Mouse (Mus musculus) embryonic facial prominence, embryonic 14.5 days (tissue): Measurements from ENCODE around the gene Arhgap22. TPM values are rescaled to one million over a fixed set of nuclear protein-coding genes. Genes with fewer than 3 reads are reported as not detected.

Experiments
- ATAC-seq: fragments of 200-750 bp; cut with Nextera tagmentation; 2 replicates; pipeline ENCODE4 v1.8.0; 2017; ENCODE audit warnings: low read depth, moderate number of reproducible peaks, moderate TSS enrichment
- DNase-seq: peaks from one replicate; pipeline ENCODE4 v3.0.0-alpha.2; 2015; ENCODE audit warnings: low spot score
- H3K27ac ChIP-seq: fragments of 300-500 bp; sonication (generic); replicated peaks from 2 replicates; pipeline ENCODE4 v1.5.1; 2014; ENCODE audit warnings: low read depth, mild to moderate bottlenecking, low read length, moderate library complexity
- H3K27me3 ChIP-seq: fragments of 300-500 bp; sonication (generic); replicated peaks from 2 replicates; pipeline ENCODE4 v1.6.1; 2014; ENCODE audit warnings: low read length; ENCODE audit not compliant: control insufficient read depth, insufficient read depth
- H3K36me3 ChIP-seq: fragments of 300-500 bp; sonication (generic); 2 replicates; pipeline ENCODE4 v1.6.1; 2014; ENCODE audit warnings: low read length, mixed read lengths; ENCODE audit not compliant: control insufficient read depth, insufficient read depth
- H3K4me1 ChIP-seq: fragments of 300-500 bp; sonication (generic); 2 replicates; pipeline ENCODE4 v1.6.1; 2014; ENCODE audit warnings: antibody characterized with exemption, low read length; ENCODE audit not compliant: control insufficient read depth, insufficient read depth
- H3K4me2 ChIP-seq: fragments of 300-500 bp; sonication (generic); 2 replicates; pipeline ENCODE4 v1.6.1; 2014; ENCODE audit warnings: low read depth, mild to moderate bottlenecking, low read length, moderate library complexity, mixed read lengths
- H3K4me3 ChIP-seq: fragments of 300-500 bp; sonication (generic); 2 replicates; pipeline ENCODE4 v1.5.1; 2014; ENCODE audit warnings: low read depth, mild to moderate bottlenecking, low read length
- H3K9ac ChIP-seq: fragments of 300-500 bp; sonication (generic); 2 replicates; pipeline ENCODE4 v1.6.1; 2014; ENCODE audit warnings: low read depth, mild to moderate bottlenecking, low read length, moderate library complexity, mixed read lengths
- H3K9me3 ChIP-seq: fragments of 300-500 bp; sonication (generic); 2 replicates; pipeline ENCODE4 v1.6.1; 2016; ENCODE audit warnings: low read length; ENCODE audit not compliant: control insufficient read depth
- WGBS: fragments of 180-500 bp; shearing (Covaris S2); extraction: QIAGEN DNeasy Blood & Tissue Kit; methylation state at CpG from one replicate; pipeline ENCODE4 v1.1.7; 2014; 5-methylcytosine and 5-hydroxymethylcytosine counted together
- polyA plus RNA-seq: library from polyadenylated mRNA; unstranded; fragments of >200 nt; fragmentation: Nextera tagmentation; extraction: Ambion mirVana; gene quantifications from 2 replicates; pipeline ENCODE4 v1.2.1, GENCODE M21; 2014

Gene Arhgap22
- polyA plus RNA-seq, 1 experiment from 2014 or later, result 2.9 TPM

DNA sequence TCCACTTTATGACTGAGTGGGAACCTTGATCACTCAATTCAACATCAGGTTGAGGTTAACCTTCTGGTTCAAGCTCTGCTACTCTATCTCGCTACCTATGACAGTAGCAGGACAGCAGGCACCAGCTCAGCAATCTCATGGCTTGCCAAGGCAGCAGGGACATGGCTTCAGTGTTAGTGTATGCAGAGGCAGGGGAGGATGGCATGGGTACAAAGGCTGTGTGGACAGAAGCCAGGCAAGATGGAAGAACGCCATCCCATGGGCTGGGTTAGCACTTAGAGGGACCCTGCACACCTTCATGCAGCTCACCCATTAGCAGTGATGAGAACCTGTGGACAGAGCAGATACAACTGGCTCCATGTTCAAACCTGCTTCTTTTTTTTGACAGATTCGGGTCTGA, 163.4 kb downstream of the Arhgap22 start:
- Histone ChIP-seq H3K4me1 (no peaks in the 10 kb centered on the region), H3K9ac (no peak overlapping the region), H3K27ac (no peak overlapping the region), H3K36me3 (peaks cover 33% of the 10 kb centered on the region), H3K27me3 (no peaks in the 10 kb centered on the region), H3K4me3 (no peak overlapping the region), H3K4me2 (no peak overlapping the region), H3K9me3 (no peaks in the 10 kb centered on the region)
- no peak for DNase-seq
- WGBS, result 91% methylated on average over 3 of the region's 3 CpGs
- no peak for ATAC-seq

GRCm38 (mm10) chr14:33378723-33379122, 164.9 kb downstream of the Arhgap22 start:
- no peak for ATAC-seq
- Histone ChIP-seq H3K27ac (no peak overlapping the region), H3K4me3 (no peak overlapping the region), H3K36me3 (peaks cover 44% of the 10 kb centered on the region), H3K4me2 (no peak overlapping the region), H3K9me3 (no peaks in the 10 kb centered on the region), H3K27me3 (no peaks in the 10 kb centered on the region), H3K9ac (no peak overlapping the region), H3K4me1 (no peaks in the 10 kb centered on the region)
- WGBS, result 78% methylated on average over 5 of the region's 5 CpGs
- DNase-seq, result no peak

GRCm38 (mm10) chr14:33380830-33381457, 167.1 kb downstream of the Arhgap22 start:
- WGBS, result 84% methylated on average over 6 of the region's 6 CpGs
- no peak for DNase-seq
- no peak for ATAC-seq
- Histone ChIP-seq H3K4me1 (no peaks in the 10 kb centered on the region), H3K9me3 (no peaks in the 10 kb centered on the region), H3K27me3 (no peaks in the 10 kb centered on the region), H3K4me2 (no peak overlapping the region), H3K9ac (no peak overlapping the region), H3K36me3 (peaks cover 52% of the 10 kb centered on the region), H3K4me3 (no peak overlapping the region), H3K27ac (no peak overlapping the region)

DNA sequence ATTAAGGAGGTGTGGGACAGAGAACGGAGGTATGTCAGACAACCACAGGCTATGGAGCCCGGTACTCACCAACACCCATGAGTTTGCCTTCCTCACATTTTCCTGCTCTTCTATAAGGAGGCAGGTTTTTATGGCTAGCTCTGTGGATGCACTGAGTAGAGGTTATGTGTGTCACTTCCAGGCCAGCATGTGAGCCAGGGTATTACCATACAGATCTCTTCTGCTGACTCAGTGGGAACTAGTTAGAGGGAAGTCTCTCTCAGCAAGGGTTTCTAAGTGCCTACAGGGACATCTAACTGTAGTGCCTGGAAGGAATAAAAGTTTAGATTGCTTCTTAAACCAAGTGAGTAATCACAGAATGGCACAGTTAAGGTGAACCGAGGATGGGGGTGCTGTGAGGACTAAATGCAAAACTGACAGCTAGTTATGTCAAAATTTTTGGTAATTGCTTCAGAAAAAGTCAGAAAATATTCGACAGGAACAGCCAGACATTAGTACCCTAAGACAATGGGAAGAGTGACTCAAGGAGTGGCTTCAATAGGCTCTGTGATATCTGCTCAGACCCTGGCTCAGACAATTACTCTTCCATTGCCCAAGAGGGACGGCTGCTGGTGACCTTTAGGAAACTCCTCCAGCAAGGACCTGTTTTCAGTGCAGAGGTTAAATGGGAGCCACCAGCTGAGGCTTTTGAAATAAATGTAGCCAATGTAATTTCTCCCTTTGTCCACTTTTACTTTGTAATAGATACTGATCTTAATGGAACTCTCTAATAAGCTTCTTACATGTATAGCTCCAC, 184.4 kb downstream of the Arhgap22 start:
- Histone ChIP-seq H3K4me2 (no peak overlapping the region), H3K36me3 (peaks cover 15% of the 10 kb centered on the region), H3K4me1 (no peaks in the 10 kb centered on the region), H3K27ac (no peak overlapping the region), H3K27me3 (no peaks in the 10 kb centered on the region), H3K9ac (no peak overlapping the region), H3K4me3 (no peak overlapping the region), H3K9me3 (no peaks in the 10 kb centered on the region)
- no peak for DNase-seq
- WGBS, result 88% methylated on average over 5 of the region's 5 CpGs
- ATAC-seq, result no peak

DNA sequence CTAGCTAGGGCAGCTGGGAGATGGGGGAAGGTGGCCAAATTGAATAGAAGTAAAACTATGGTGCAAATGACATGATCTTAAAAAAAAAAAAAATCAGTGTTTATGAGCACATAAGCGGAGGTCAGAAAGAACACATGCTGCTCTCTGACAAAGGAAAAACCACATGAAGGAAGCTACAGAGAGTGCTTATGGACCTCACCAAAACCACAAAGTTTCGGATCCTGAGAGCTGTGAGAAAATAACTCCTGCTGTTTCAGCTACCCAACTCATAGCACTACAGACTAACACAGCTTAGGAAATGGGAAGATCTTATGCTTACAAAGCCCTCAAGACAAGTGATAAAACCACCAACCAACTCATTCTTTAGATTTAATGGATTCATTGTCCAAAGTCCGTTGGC, 186.2 kb downstream of the Arhgap22 start:
- H3K9ac ChIP-seq, result no peak overlapping the region
- H3K36me3 ChIP-seq, result peaks cover 15% of the 10 kb centered on the region
- no peak overlapping the region for H3K4me3 ChIP-seq
- no peak for DNase-seq
- no peak overlapping the region for H3K4me2 ChIP-seq
- H3K27me3 ChIP-seq, result no peaks in the 10 kb centered on the region
- WGBS, result 72% methylated on average over 3 of the region's 3 CpGs
- H3K4me1 ChIP-seq, result no peaks in the 10 kb centered on the region
- no peak overlapping the region for H3K27ac ChIP-seq
- no peak for ATAC-seq
- H3K9me3 ChIP-seq, result no peaks in the 10 kb centered on the region

DNA sequence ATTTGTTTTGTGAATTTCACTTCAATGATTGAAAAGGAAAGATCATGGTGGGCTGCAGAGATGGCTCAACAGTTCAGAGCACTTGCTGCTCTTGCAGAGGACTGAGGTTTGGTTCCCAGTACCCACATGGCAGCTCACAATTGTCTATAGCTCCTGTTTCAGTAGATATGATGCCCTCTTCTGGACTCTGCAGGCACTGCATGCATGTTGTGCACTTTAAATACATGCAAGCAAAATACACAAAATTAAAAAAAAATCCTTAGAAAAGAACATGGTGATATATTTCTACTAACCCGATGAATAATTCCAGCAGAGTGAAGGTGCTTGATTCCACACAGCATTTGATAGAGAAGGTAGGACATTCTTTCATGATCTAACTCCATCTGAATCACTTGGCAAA, 188.5 kb downstream of the Arhgap22 start:
- H3K9me3 ChIP-seq, result no peaks in the 10 kb centered on the region
- no peak overlapping the region for H3K4me3 ChIP-seq
- no peak overlapping the region for H3K4me2 ChIP-seq
- 98% methylated on average over 1 of the region's 1 CpGs for WGBS
- H3K4me1 ChIP-seq, result no peaks in the 10 kb centered on the region
- H3K27ac ChIP-seq, result no peak overlapping the region
- no peak overlapping the region for H3K9ac ChIP-seq
- no peaks in the 10 kb centered on the region for H3K27me3 ChIP-seq
- no peak for ATAC-seq
- DNase-seq, result no peak
- peaks cover 24% of the 10 kb centered on the region for H3K36me3 ChIP-seq

- Histone ChIP-seq H3K27ac (no peak overlapping the region), H3K4me1 (no peaks in the 10 kb centered on the region), H3K4me2 (no peak overlapping the region), H3K27me3 (no peaks in the 10 kb centered on the region), H3K9me3 (no peaks in the 10 kb centered on the region), H3K36me3 (no peaks in the 10 kb centered on the region), H3K4me3 (no peak overlapping the region), H3K9ac (no peak overlapping the region)
- no peak for DNase-seq
- no peak for ATAC-seq
- 86% methylated on average over 1 of the region's 1 CpGs for WGBS
Measured at GRCm38 (mm10) chr14:33415746-33416145, 201.9 kb downstream of the Arhgap22 start.

GRCm38 (mm10) chr14:33418311-33418909, 204.6 kb downstream of the Arhgap22 start:
- DNase-seq (no peak), ATAC-seq (no peak)
- H3K4me2 ChIP-seq, result no peak overlapping the region
- no peaks in the 10 kb centered on the region for H3K27me3 ChIP-seq
- no peak overlapping the region for H3K9ac ChIP-seq
- WGBS, result 93% methylated on average over 3 of the region's 3 CpGs
- H3K4me1 ChIP-seq, result no peaks in the 10 kb centered on the region
- H3K36me3 ChIP-seq, result no peaks in the 10 kb centered on the region
- no peak overlapping the region for H3K27ac ChIP-seq
- no peaks in the 10 kb centered on the region for H3K9me3 ChIP-seq
- no peak overlapping the region for H3K4me3 ChIP-seq
